Mouse (Mus musculus): ENCODE data around the gene Rtca. TPM values are rescaled to one million over a fixed set of nuclear protein-coding genes. Genes with fewer than 3 reads are reported as not detected.

Gene Rtca
- polyA plus RNA-seq, 1 experiment from 2014 or later = 67.2 TPM

DNA sequence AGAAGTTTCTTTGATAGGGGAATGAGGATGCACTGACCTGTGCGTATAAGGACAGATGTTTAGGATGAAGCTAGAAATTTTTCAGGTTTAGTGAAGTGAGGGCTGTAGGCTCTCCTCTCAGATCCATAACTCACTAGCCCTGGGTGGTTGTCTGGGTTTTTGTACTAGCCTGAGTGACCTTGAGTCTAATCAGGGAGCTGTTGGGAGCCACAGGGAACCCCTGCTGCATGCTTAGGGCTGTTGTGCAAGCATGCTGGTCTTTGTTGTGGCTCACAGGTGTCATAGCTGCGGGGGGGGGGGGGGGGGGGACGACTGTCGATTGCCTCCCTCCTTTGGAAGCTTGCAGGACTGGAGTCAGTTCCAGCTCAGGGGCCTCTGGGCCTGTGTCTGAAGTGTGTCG is 21.7 kb upstream of the Rtca start:
- ATAC-seq (replicated peaks; ENCODE audit: low FRiP score) = no peak
- no peak overlapping the region for H3K27ac ChIP-seq (ENCODE audit: low read depth, low read length)

DNA sequence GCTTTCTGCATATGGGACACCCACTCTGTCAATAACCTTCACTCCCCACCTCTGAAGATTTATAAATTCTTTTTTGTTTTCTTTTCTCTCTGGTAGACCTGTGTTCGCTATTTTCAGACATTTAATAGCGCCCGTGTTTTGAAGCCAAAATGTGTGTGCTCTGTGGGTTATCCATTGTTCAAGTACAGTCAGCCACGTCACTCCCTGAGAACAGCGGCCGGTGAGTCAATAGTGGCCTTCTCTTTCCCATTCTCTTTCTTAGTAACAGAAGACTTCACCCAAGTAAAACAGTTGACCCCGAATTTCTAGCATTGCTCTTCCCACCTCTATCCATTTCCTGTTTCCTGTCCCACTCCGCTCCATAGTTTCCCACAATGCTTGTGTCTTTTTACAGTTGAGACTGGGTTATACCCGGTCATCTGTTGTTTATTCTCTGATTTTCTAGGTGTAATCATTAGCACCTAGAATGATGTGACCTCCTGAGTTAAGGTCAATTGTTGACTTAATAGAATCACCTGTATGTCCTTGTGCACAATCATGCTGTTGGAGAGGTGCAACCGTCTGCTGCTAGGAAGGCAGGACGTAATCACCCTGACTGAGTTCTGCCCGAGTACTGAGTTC is 12.2 kb upstream of the Rtca start:
- Histone ChIP-seq H3K9ac (ENCODE audit: low read depth, low read length) (no peak overlapping the region), H3K36me3 (ENCODE audit: control insufficient read depth, insufficient read depth, low read length) (peaks cover 5% of the 10 kb centered on the region; the same call in 1 of the 2 replicates), H3K27me3 (replicated peaks; ENCODE audit: control insufficient read depth, insufficient read depth, low read length) (no peaks in the 10 kb centered on the region), H3K4me3 (ENCODE audit: low read depth, low read length) (no peak overlapping the region), H3K4me2 (no peak overlapping the region), H3K9me3 (ENCODE audit: control insufficient read depth, low read length) (no peaks in the 10 kb centered on the region), H3K27ac (ENCODE audit: low read depth, low read length) (no peak overlapping the region), H3K4me1 (replicated peaks; ENCODE audit: control insufficient read depth, insufficient read depth, low read length) (no peaks in the 10 kb centered on the region; the same call in 1 of the 2 replicates)
- ATAC-seq (replicated peaks; ENCODE audit: low FRiP score) = no peak
- DNase-seq (ENCODE audit: low spot score) = no peak
- 83% methylated on average over 12 of the region's 12 CpGs for WGBS

More for the DNA sequence above, 21.7 kb upstream of the Rtca start:
- DNase-seq (ENCODE audit: low spot score) = no peak
- Histone ChIP-seq H3K36me3 (ENCODE audit: control insufficient read depth, insufficient read depth, low read length) (peaks cover 6% of the 10 kb centered on the region; the same call in 1 of the 2 replicates), H3K4me1 (replicated peaks; ENCODE audit: control insufficient read depth, insufficient read depth, low read length) (no peaks in the 10 kb centered on the region), H3K9me3 (ENCODE audit: control insufficient read depth, low read length) (no peaks in the 10 kb centered on the region), H3K9ac (ENCODE audit: low read depth, low read length) (no peak overlapping the region), H3K27me3 (replicated peaks; ENCODE audit: control insufficient read depth, insufficient read depth, low read length) (no peaks in the 10 kb centered on the region), H3K4me3 (ENCODE audit: low read depth, low read length) (no peak overlapping the region), H3K4me2 (no peak overlapping the region)
- WGBS = 71% methylated on average over 3 of the region's 5 CpGs

GRCm38 (mm10) chr3:116512904-116513716 is 5.1 kb upstream of the Rtca start, which contains the start of gene Dbt:
Gene Dbt, plus strand, starts transcription at chr3:116513070.
- DNase-seq (ENCODE audit: low spot score) = peak; percentile 84
- Histone ChIP-seq H3K4me3 (ENCODE audit: low read depth, low read length) (peak within 1 kb of the TSS; percentile 67), H3K9me3 (ENCODE audit: control insufficient read depth, low read length) (no peaks in the 10 kb centered on the region), H3K4me2 (peak within 1 kb of the TSS; percentile 71), H3K9ac (ENCODE audit: low read depth, low read length) (peak within 1 kb of the TSS; percentile 63), H3K36me3 (ENCODE audit: control insufficient read depth, insufficient read depth, low read length) (peaks cover 4% of the 10 kb centered on the region; the same call in 1 of the 2 replicates), H3K4me1 (replicated peaks; ENCODE audit: control insufficient read depth, insufficient read depth, low read length) (peaks cover 13% of the 10 kb centered on the region; the same call in 1 of the 2 replicates), H3K27ac (ENCODE audit: low read depth, low read length) (no peak within 1 kb of the TSS), H3K27me3 (replicated peaks; ENCODE audit: control insufficient read depth, insufficient read depth, low read length) (no peaks in the 10 kb centered on the region)
- 2% methylated on average over 36 of the region's 36 CpGs for WGBS
- ATAC-seq (replicated peaks; ENCODE audit: low FRiP score) = peak; percentile 90

- Histone ChIP-seq H3K9me3 (ENCODE audit: control insufficient read depth, low read length) (no peaks in the 10 kb centered on the region), H3K27ac (ENCODE audit: low read depth, low read length) (no peak overlapping the region), H3K27me3 (replicated peaks; ENCODE audit: control insufficient read depth, insufficient read depth, low read length) (no peaks in the 10 kb centered on the region), H3K36me3 (ENCODE audit: control insufficient read depth, insufficient read depth, low read length) (no peaks in the 10 kb centered on the region), H3K4me2 (peak overlapping the region; percentile 71), H3K9ac (ENCODE audit: low read depth, low read length) (no peak overlapping the region), H3K4me1 (replicated peaks; ENCODE audit: control insufficient read depth, insufficient read depth, low read length) (peaks cover 13% of the 10 kb centered on the region; the same call in 1 of the 2 replicates), H3K4me3 (ENCODE audit: low read depth, low read length) (peak overlapping the region; percentile 67)
- WGBS = 41% methylated on average over 12 of the region's 12 CpGs
- DNase-seq (ENCODE audit: low spot score) = no peak
- no peak; the same call in 1 of the 2 replicates for ATAC-seq (replicated peaks; ENCODE audit: low FRiP score)
These were observed 4.3 kb upstream of the Rtca start for GRCm38 (mm10) chr3:116512151-116512903.

DNA sequence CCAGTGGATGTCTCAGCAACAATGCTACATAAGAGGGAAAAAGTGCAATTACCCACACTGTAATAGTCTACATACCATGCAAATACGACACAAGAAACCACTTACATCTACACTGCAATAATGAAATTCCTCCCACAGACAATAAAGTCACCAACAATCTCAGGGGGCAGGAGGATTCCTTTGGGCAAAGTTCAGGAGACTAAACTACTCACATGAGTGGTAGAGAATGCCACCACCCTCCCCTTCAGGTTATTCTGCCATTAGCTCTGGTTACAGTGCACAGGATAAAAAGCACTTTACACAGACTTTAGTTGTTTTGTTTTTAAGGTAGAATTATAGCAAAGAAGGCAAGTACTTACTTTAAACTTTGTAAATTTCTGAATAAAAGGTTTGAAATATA is 12.3 kb downstream of the Rtca start:
- no peaks in the 10 kb centered on the region for H3K4me1 ChIP-seq (replicated peaks; ENCODE audit: control insufficient read depth, insufficient read depth, low read length)
- H3K9ac ChIP-seq (ENCODE audit: low read depth, low read length) = no peak overlapping the region
- H3K9me3 ChIP-seq (ENCODE audit: control insufficient read depth, low read length) = no peaks in the 10 kb centered on the region
- no peak overlapping the region for H3K4me3 ChIP-seq (ENCODE audit: low read depth, low read length)
- H3K27me3 ChIP-seq (replicated peaks; ENCODE audit: control insufficient read depth, insufficient read depth, low read length) = no peaks in the 10 kb centered on the region
- H3K36me3 ChIP-seq (ENCODE audit: control insufficient read depth, insufficient read depth, low read length) = peaks cover 32% of the 10 kb centered on the region
- no peak for DNase-seq (ENCODE audit: low spot score)
- 97% methylated on average over 1 of the region's 1 CpGs for WGBS
- H3K4me2 ChIP-seq = no peak overlapping the region
- no peak for ATAC-seq (replicated peaks; ENCODE audit: low FRiP score)
- no peak overlapping the region for H3K27ac ChIP-seq (ENCODE audit: low read depth, low read length)

DNA sequence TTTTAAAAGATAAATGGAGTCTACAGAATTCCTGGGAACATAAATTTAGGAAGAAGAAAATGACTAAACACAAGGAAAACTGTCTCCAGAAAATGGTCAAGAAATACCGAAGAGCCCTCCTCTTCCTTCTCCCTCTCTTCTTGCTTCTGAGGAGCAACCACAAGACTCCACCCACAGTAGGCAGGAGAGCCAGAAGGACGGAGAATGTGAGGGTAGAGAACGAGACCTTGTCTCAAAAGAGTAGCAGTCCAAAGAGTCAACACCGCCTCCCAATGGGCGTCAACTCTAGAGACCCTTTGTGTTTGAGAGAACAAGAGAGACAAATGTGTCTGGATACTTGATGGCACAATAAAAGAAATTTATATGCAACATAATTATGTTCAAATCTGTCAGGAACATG is 14.3 kb downstream of the Rtca start:
- Histone ChIP-seq H3K9ac (ENCODE audit: low read depth, low read length) (no peak overlapping the region), H3K36me3 (ENCODE audit: control insufficient read depth, insufficient read depth, low read length) (peaks cover 33% of the 10 kb centered on the region), H3K4me3 (ENCODE audit: low read depth, low read length) (no peak overlapping the region), H3K27me3 (replicated peaks; ENCODE audit: control insufficient read depth, insufficient read depth, low read length) (no peaks in the 10 kb centered on the region), H3K4me2 (no peak overlapping the region), H3K4me1 (replicated peaks; ENCODE audit: control insufficient read depth, insufficient read depth, low read length) (no peaks in the 10 kb centered on the region), H3K27ac (ENCODE audit: low read depth, low read length) (no peak overlapping the region), H3K9me3 (ENCODE audit: control insufficient read depth, low read length) (no peaks in the 10 kb centered on the region)
- WGBS = 61% methylated on average over 5 of the region's 5 CpGs
- DNase-seq (ENCODE audit: low spot score) (no peak), ATAC-seq (replicated peaks; ENCODE audit: low FRiP score) (no peak)

- Histone ChIP-seq H3K4me3 (ENCODE audit: low read depth, low read length) (no peak overlapping the region), H3K27me3 (replicated peaks; ENCODE audit: control insufficient read depth, insufficient read depth, low read length) (no peaks in the 10 kb centered on the region), H3K9ac (ENCODE audit: low read depth, low read length) (no peak overlapping the region), H3K27ac (ENCODE audit: low read depth, low read length) (no peak overlapping the region), H3K4me1 (replicated peaks; ENCODE audit: control insufficient read depth, insufficient read depth, low read length) (no peaks in the 10 kb centered on the region), H3K9me3 (ENCODE audit: control insufficient read depth, low read length) (no peaks in the 10 kb centered on the region), H3K4me2 (no peak overlapping the region), H3K36me3 (ENCODE audit: control insufficient read depth, insufficient read depth, low read length) (peaks cover 17% of the 10 kb centered on the region; the same call in 1 of the 2 replicates)
- WGBS = 91% methylated on average over 1 of the region's 1 CpGs
- no peak for DNase-seq (ENCODE audit: low spot score)
- no peak for ATAC-seq (replicated peaks; ENCODE audit: low FRiP score)
These were observed 16.0 kb downstream of the Rtca start for GRCm38 (mm10) chr3:116491923-116492454.

- DNase-seq (ENCODE audit: low spot score) (no peak), ATAC-seq (replicated peaks; ENCODE audit: low FRiP score) (no peak)
- Histone ChIP-seq H3K9me3 (ENCODE audit: control insufficient read depth, low read length) (no peaks in the 10 kb centered on the region), H3K4me3 (ENCODE audit: low read depth, low read length) (no peak overlapping the region), H3K27me3 (replicated peaks; ENCODE audit: control insufficient read depth, insufficient read depth, low read length) (no peaks in the 10 kb centered on the region), H3K27ac (ENCODE audit: low read depth, low read length) (no peak overlapping the region), H3K4me2 (no peak overlapping the region), H3K9ac (ENCODE audit: low read depth, low read length) (no peak overlapping the region), H3K36me3 (ENCODE audit: control insufficient read depth, insufficient read depth, low read length) (peaks cover 17% of the 10 kb centered on the region; the same call in 1 of the 2 replicates), H3K4me1 (replicated peaks; ENCODE audit: control insufficient read depth, insufficient read depth, low read length) (no peaks in the 10 kb centered on the region)
- WGBS = 92% methylated on average over 5 of the region's 5 CpGs
These were observed 17.1 kb downstream of the Rtca start for GRCm38 (mm10) chr3:116490920-116491319.

All from liver, embryonic 11.5 days (tissue).